Mouse (Mus musculus): ENCODE data around the gene Enpp3. TPM values are rescaled to one million over a fixed set of nuclear protein-coding genes. Genes with fewer than 3 reads are reported as not detected.

The Enpp3 gene
- polyA plus RNA-seq, 1 experiment, result 64.3 TPM

- 18% methylated on average over 16 of the region's 16 CpGs for WGBS
- H3K4me1 ChIP-seq (ENCODE audit: control insufficient read depth, insufficient read depth, insufficient read length, low read length), result no peaks in the 10 kb centered on the region; the same call in 1 of the 2 replicates
- no peak for TF ChIP-seq POLR2A (IDR thresholded peaks at IDR 0.05; ENCODE audit: low read depth, low read length)
- 0 out of 2 replicates have a peak, but pooled peaks have one; percentile 7 for TF ChIP-seq CTCF (IDR thresholded peaks at IDR 0.05; ENCODE audit: extremely low read depth, insufficient read length, insufficient replicate concordance, low read depth, low read length)
- no peaks in the 10 kb centered on the region for H3K36me3 ChIP-seq (ENCODE audit: control insufficient read depth, insufficient read depth, low read length)
- peak overlapping the region; percentile 43 for H3K4me3 ChIP-seq (ENCODE audit: low read depth, low read length)
- no peaks in the 10 kb centered on the region for H3K27me3 ChIP-seq (ENCODE audit: control insufficient read depth, insufficient read depth, low read length)
- H3K27ac ChIP-seq (ENCODE audit: insufficient read depth, low read depth, low read length), result peak overlapping the region; percentile 98
Measured at GRCm38 (mm10) chr10:24753536-24754250, 88.9 kb downstream of the Enpp3 start.

- no peak for TF ChIP-seq POLR2A (IDR thresholded peaks at IDR 0.05; ENCODE audit: low read depth, low read length)
- no peak for TF ChIP-seq CTCF (IDR thresholded peaks at IDR 0.05; ENCODE audit: extremely low read depth, insufficient read length, insufficient replicate concordance, low read depth, low read length)
- WGBS, result 82% methylated on average over 13 of the region's 13 CpGs
- no peaks in the 10 kb centered on the region for H3K4me1 ChIP-seq (ENCODE audit: control insufficient read depth, insufficient read depth, insufficient read length, low read length)
Measured at GRCm38 (mm10) chr10:24742950-24743487, 99.6 kb downstream of the Enpp3 start.

GRCm38 (mm10) chr10:24741229-24742198 is 101.1 kb downstream of the Enpp3 start:
- TF ChIP-seq CTCF (IDR thresholded peaks at IDR 0.05; ENCODE audit: extremely low read depth, insufficient read length, insufficient replicate concordance, low read depth, low read length) (no peak), POLR2A (IDR thresholded peaks at IDR 0.05; ENCODE audit: low read depth, low read length) (no peak)
- WGBS, result 32% methylated on average over 7 of the region's 7 CpGs
- Histone ChIP-seq H3K27ac (ENCODE audit: insufficient read depth, low read depth, low read length) (no peak overlapping the region), H3K4me1 (ENCODE audit: control insufficient read depth, insufficient read depth, insufficient read length, low read length) (no peaks in the 10 kb centered on the region), H3K27me3 (ENCODE audit: control insufficient read depth, insufficient read depth, low read length) (no peaks in the 10 kb centered on the region), H3K36me3 (ENCODE audit: control insufficient read depth, insufficient read depth, low read length) (no peaks in the 10 kb centered on the region), H3K4me3 (ENCODE audit: low read depth, low read length) (no peak overlapping the region)

More at GRCm38 (mm10) chr10:24742950-24743487, 99.6 kb downstream of the Enpp3 start:
- H3K27me3 ChIP-seq (ENCODE audit: control insufficient read depth, insufficient read depth, low read length), result no peaks in the 10 kb centered on the region
- no peaks in the 10 kb centered on the region for H3K36me3 ChIP-seq (ENCODE audit: control insufficient read depth, insufficient read depth, low read length)
- no peak overlapping the region for H3K27ac ChIP-seq (ENCODE audit: insufficient read depth, low read depth, low read length)
- no peak overlapping the region for H3K4me3 ChIP-seq (ENCODE audit: low read depth, low read length)

GRCm38 (mm10) chr10:24739171-24739570 is 103.5 kb downstream of the Enpp3 start:
- Histone ChIP-seq H3K4me3 (ENCODE audit: low read depth, low read length) (no peak overlapping the region), H3K27me3 (ENCODE audit: control insufficient read depth, insufficient read depth, low read length) (no peaks in the 10 kb centered on the region), H3K36me3 (ENCODE audit: control insufficient read depth, insufficient read depth, low read length) (no peaks in the 10 kb centered on the region), H3K4me1 (ENCODE audit: control insufficient read depth, insufficient read depth, insufficient read length, low read length) (no peaks in the 10 kb centered on the region), H3K27ac (ENCODE audit: insufficient read depth, low read depth, low read length) (no peak overlapping the region)
- WGBS, result 87% methylated on average over 2 of the region's 2 CpGs
- no peak for TF ChIP-seq CTCF (IDR thresholded peaks at IDR 0.05; ENCODE audit: extremely low read depth, insufficient read length, insufficient replicate concordance, low read depth, low read length)

- H3K27ac ChIP-seq (ENCODE audit: insufficient read depth, low read depth, low read length), result no peak overlapping the region
- no peaks in the 10 kb centered on the region for H3K4me1 ChIP-seq (ENCODE audit: control insufficient read depth, insufficient read depth, insufficient read length, low read length)
- TF ChIP-seq CTCF (IDR thresholded peaks at IDR 0.05; ENCODE audit: extremely low read depth, insufficient read length, insufficient replicate concordance, low read depth, low read length), result no peak
- H3K27me3 ChIP-seq (ENCODE audit: control insufficient read depth, insufficient read depth, low read length), result no peaks in the 10 kb centered on the region
- no peak overlapping the region for H3K4me3 ChIP-seq (ENCODE audit: low read depth, low read length)
- no peaks in the 10 kb centered on the region for H3K36me3 ChIP-seq (ENCODE audit: control insufficient read depth, insufficient read depth, low read length)
- WGBS, result 66% methylated on average over 2 of the region's 2 CpGs
Measured at GRCm38 (mm10) chr10:24738456-24738855, 104.2 kb downstream of the Enpp3 start.

- WGBS, result 92% methylated on average over 5 of the region's 5 CpGs
- Histone ChIP-seq H3K4me3 (ENCODE audit: low read depth, low read length) (no peak overlapping the region), H3K4me1 (ENCODE audit: control insufficient read depth, insufficient read depth, insufficient read length, low read length) (no peaks in the 10 kb centered on the region), H3K27ac (ENCODE audit: insufficient read depth, low read depth, low read length) (no peak overlapping the region), H3K27me3 (ENCODE audit: control insufficient read depth, insufficient read depth, low read length) (no peaks in the 10 kb centered on the region), H3K36me3 (ENCODE audit: control insufficient read depth, insufficient read depth, low read length) (no peaks in the 10 kb centered on the region)
- TF ChIP-seq CTCF (IDR thresholded peaks at IDR 0.05; ENCODE audit: extremely low read depth, insufficient read length, insufficient replicate concordance, low read depth, low read length) (no peak), POLR2A (IDR thresholded peaks at IDR 0.05; ENCODE audit: low read depth, low read length) (no peak)
Measured at GRCm38 (mm10) chr10:24735027-24735777, 107.4 kb downstream of the Enpp3 start.

Data from small intestine, adult 2 months (tissue).